Mouse (Mus musculus): Measurements from ENCODE around the gene Ppp1r26. TPM values are rescaled to one million over a fixed set of nuclear protein-coding genes. Genes with fewer than 3 reads are reported as not detected.
A peak's percentile ranks its signal among the peaks of the same experiment; 100 is the strongest.
"Not testable (repeated sequence)": the region's sequence is repeated elsewhere in the genome, so short reads cannot be mapped to it uniquely, and the experiment has no call there.

Ppp1r26 gene
- total RNA-seq, 2 experiments from 2014 or later = 20.2 to 21.9 TPM

DNA sequence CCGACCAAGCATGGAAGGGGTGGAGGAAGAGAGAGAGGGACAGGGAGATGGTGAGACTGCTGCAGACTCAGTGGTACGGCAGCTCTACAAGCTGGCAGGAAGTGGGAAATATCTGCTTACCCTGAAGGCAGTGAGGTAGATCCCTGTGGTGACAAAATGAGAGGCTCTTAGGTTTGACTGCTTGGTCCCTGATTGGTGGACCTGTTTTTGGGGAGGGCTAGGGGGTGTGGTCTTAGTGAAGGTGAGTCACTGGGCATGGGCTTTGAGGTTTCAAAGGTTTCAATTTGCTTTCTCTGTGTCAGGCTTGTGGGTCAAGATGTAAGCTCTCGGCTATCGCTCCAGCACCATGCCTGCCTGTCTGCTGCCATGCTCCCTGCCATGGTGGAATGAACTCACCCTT is 1.5 kb upstream of the Ppp1r26 start:
- DNase-seq (ENCODE audit: low spot score in 2 of 2) = no peak

GRCm38 (mm10) chr2:28446181-28446514 is 452 bp upstream of the Ppp1r26 start:
- DNase-seq (ENCODE audit: low spot score in 2 of 2) = no peak

DNA sequence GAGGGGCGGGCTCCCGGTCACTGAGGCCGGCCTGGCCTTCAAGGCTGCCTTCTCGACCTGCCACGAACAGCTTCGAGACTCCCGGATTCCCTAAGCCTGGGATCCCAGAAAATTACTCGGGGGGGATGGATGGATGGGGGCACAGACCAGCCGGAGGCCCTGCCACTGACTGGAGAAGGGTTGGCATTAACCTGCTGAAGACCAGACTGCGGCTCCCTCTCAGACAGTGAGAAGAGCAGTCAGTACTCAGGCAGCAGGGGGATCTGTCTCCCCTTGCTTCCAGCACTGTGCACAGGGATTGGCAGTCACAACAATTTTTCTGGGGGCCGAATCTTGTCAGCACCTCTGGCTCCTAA is 693 bp downstream of the Ppp1r26 start:
- no peak for DNase-seq (ENCODE audit: low spot score in 2 of 2)

DNA sequence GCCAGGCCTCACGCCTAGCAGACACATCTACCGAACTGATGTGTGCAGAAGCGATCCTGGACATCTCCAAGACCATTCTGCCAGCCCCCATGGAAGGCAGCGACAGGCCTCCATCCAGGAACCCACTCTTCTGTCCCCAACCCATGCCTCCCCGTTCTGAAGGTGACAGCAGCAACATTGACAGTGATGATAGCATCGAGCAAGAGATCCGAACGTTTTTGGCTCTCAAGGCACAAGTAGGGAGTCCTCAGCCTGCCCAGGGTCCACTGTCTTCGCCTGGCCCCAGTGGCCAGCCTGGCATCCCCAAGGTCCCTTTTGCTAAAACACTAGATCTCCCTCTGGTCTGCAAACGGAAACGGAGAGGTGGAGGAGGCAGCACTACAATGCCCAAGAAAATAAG is 5.1 kb downstream of the Ppp1r26 start:
- DNase-seq (ENCODE audit: low spot score in 2 of 2) = no peak

DNA sequence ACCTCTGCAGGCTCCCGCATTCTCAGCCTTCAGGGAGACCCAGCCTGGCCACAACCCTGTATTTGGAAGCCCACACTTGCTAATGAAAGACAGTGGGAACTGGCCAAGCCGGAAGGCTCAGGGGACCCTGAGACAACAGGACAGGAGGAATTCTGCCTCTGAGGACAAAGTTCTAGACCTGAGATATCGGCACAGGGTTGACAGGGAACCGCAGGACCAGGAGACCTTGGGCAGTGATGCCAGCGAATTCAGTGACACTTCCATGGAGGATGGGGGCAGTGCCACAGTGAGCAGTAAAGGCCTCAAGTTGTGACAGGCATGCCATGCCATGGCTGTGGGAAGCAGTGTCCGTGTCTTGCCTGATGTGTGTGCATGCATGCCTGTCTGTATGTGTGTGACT is 6.9 kb downstream of the Ppp1r26 start:
- DNase-seq (ENCODE audit: low spot score in 2 of 2) = no peak

DNA sequence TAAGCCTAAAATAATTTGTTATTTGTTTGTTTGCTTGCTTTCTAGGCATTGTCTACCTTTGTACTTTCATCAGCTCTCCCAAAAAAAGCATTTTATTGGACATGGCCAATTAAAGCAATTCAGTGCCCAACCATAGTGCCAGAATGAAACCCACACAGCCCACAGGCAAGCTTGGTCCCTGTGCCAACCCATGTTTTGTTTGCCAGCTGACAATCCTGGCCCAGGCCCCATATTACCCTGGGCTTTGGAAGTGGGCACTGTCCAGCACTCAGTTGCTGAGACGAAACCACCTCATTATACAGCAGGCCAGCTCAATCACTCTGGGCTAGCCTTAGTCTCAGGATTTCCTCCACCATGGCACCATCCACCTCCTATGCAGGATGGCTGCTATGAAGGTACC is 10.0 kb downstream of the Ppp1r26 start:
- DNase-seq (ENCODE audit: low spot score in 2 of 2) = peak; percentile 41 to 47

- DNase-seq (ENCODE audit: low spot score in 2 of 2) = peak; percentile 75 to 77
These were observed 17.3 kb downstream of the Ppp1r26 start for GRCm38 (mm10) chr2:28463919-28464318.

- no peak for DNase-seq (ENCODE audit: low spot score in 2 of 2)
These were observed 18.3 kb downstream of the Ppp1r26 start for GRCm38 (mm10) chr2:28464919-28465318.

DNA sequence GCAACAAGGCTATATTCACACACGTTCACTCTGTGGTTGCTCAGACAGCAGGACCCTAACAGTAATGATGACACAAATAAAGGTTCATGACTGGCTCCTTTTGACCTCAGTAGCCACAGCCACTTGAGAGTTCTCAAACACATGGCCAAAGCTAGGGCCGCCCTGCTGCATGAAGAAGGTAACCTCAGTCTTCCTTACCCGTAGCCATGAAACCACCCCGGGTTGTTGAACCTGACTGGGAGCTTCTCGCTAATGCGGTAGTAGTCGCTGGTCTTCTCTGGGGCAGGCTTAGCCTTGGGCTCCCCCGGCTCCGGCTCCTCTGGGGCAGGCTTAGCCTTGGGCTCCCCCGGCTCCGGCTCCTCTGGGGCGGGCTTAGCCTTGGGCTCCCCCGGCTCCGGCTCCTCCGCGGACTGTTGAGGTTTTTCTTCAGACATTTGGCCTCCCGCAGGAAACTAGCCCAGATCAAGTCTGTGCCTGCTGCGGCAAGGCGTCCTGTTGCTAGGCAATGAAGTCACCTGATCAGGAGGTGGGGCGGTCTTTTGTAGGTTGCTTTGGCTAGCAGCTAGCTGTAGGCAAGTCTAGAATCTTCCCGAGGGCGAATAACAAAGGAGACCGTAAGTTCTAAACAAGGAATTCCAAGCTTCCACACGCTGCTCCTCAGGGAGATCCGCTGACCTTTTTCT is 19.4 kb downstream of the Ppp1r26 start, which contains the start of gene 1700007K13Rik:
Gene 1700007K13Rik, minus strand, starts transcription at position 497 of the 683 bp plus-strand sequence.
- DNase-seq (ENCODE audit: low spot score in 2 of 2) = peak; percentile 56 to 64

DNA sequence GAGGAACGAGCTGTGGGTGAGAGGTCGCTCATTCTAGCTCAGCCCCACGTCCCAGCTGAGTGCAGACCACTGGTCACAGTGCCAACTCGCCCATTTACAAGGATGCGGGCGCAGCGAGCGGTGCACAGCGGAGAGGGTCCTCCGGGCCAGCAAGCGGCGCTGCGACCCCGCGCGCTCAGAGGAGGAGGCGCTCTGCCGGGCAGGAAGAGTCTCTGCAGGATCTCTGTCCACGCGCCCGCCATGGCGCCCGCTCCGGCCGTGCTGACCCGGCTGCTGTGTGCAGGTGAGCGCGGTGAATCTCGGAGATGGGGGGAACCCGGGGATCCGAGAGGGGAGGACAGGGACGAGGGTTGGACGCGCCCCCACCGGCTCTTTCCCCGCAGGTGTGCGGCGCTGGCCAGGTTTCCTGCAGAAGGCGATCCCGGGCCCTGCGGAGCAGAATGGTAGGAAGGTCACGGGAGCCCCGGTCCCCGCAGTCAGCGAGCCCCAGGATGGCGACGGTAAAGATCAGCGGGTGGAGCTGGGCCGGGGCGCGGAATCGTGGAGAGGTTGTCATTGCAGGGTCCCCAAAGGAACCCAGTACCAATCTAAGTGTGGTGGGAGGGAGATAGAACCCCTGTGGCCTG is 21.4 kb downstream of the Ppp1r26 start, which contains the start of gene Mrps2:
Gene Mrps2, plus strand, starts transcription at position 207 of the 626 bp plus-strand sequence.
- peak; percentile 83 to 91 for DNase-seq (ENCODE audit: low spot score in 2 of 2)

DNA sequence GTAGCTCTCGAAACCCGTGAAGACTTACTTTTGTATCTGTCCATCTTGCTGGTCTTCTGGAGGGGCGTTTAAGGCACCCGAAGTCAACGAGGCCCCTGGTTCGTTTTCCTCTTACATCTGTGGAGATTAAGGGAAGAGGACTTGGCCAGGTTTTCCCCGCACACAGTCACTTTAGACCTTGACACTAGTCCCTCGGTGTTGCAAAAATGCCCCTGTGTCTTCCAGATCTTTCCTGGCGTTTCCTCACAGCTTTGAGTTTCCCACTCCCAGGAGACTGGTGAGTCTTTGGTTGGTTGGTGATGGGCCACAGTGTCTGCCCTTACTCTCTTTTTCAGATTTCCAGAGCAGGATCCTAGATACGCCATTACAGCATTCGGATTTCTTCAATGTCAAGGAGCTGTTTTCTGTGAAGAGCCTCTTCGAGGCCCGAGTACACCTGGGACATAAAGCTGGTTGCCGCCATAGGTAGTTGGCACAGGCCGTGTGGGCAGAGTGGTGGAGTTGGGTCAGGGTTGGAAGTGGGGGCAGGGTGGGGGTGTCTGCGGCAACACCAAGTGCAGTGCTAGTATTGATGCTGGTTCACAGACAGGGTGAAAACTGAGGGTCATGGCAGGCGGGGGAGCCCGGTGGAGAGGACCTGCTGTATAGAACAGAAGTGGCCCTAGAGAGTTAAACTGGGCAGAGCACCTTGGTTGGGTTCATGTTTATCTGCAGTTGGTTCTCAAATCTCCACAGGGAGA is 22.1 kb downstream of the Ppp1r26 start:
- no peak for DNase-seq (ENCODE audit: low spot score in 2 of 2)

DNA sequence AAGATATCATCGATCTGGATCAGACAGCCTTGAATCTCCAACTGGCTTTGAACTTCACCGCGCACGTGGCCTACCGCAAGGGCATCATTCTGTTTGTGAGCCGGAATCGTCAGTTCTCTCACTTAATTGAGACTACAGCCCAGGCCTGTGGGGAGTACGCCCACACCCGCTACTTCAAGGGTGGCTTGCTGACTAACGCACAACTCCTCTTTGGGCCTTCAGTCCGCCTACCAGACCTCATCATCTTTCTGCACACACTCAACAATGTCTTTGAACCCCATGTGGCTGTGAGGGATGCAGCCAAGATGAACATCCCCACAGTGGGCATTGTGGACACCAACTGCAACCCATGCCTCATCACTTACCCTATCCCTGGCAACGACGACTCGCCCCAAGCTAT is 22.9 kb downstream of the Ppp1r26 start:
- no peak for DNase-seq (ENCODE audit: low spot score in 2 of 2)

DNA sequence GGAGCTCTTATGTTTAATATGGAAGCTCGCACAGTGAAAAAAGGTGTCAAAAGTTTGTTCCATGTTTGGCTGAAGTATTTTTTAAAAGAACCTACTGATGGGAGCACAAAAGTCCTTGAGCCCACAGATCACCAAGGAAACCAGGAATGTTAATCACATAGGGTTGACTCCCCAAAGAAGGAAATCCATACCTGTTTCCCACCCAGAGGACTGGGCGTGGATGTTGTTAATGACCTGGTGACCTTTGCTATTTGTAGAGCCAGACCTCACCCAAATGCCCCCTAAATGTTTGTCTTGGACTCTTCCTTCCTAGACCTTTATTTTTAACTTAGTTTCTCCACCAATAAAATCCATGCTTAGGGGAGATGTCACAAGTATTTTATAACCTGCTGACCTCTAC is 24.0 kb downstream of the Ppp1r26 start:
- DNase-seq (ENCODE audit: low spot score in 2 of 2) = no peak

DNA sequence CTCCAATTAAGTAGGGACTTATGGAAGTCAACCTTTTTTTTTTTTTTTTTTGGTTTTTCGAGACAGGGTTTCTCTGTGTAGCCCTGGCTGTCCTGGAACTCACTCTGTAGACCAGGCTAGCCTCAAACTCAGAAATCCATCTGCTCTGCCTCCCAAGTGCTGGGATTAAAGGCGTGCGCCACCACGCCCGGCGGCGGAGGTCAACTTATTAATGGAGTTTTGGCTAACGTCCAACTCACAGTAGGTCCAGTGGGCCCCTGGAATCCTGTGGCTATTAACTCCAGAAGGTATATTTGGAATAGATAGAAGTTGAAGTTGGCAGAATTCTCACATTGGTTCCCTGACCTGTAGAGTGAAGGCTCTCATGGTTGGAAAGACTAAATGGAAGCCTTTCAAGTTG is 25.4 kb downstream of the Ppp1r26 start:
- DNase-seq (ENCODE audit: low spot score in 2 of 2) = not testable (repeated sequence)

GRCm38 (mm10) chr2:28477993-28478392 is 31.4 kb downstream of the Ppp1r26 start:
- DNase-seq (ENCODE audit: low spot score in 2 of 2) = not testable (repeated sequence)

- no peak for DNase-seq (ENCODE audit: low spot score in 2 of 2)
These were observed 32.9 kb downstream of the Ppp1r26 start for GRCm38 (mm10) chr2:28479208-28480204.

DNA sequence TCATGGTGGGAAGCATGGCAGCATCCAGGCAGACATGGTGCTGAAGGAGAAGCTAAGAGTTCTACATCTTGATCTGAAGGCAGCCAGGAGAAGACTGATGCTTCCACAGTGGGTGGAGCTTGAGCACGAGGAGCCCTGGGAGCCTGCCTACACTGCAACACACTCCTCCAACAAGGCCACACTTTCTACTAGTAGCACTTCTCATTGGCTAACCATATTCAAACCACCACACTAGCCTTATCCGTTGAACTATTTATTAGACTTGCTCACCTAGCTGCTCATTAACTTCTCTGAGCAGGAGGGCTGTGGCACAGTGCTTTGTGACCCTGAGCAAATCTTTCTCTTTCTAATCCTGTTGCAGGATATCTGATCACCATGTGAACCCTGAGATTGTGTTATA is 37.3 kb downstream of the Ppp1r26 start:
- no peak for DNase-seq (ENCODE audit: low spot score in 2 of 2)

DNA sequence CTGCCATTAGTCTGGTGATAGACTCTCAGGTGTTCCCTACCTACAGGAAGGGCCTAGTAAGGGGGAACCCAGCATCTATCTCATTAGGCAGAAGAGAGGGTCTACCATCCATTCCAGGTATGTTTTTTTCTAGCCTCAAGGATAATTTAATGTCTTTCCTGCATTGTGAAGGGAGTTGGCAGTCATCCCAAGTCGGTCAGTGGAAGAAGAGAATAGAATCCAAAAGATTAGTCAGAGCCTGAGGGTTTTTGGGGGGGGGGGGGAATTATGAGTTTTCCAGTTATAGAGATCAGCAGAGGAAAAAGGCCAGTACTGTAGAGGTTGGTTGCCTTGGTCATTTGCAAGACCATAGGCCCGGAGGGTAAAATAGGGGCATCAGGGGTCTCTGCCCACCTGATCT is 47.9 kb downstream of the Ppp1r26 start:
- DNase-seq (ENCODE audit: low spot score in 2 of 2) = no peak

DNA sequence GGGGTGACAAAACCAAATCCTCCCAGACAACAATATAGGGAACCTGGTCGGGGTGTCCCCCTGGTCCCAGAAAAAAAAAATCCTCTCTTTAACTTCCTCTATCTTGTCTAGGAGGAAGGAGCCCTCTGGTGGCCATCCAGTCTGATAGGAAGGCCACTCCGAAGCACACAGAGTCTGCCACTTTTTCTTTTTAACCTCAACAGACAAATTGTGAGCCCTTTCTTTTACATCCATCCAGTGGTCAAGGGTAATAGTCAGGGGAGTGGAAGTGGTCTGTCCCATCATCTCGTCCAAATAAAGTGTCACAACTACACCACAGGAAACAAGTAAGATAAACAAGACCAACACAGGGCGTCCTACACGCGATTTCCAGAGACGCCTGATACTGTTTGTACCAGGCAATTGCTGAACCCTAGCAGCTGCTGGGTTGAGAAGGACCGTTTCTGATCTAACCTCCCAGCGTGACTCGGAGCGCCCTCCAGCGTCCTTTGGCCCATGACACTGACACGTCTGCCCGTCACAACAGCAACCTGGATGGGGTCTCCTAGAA is 48.7 kb downstream of the Ppp1r26 start:
- DNase-seq (ENCODE audit: low spot score in 2 of 2) = peak in 1 of 2 experiments; percentile 50

DNA sequence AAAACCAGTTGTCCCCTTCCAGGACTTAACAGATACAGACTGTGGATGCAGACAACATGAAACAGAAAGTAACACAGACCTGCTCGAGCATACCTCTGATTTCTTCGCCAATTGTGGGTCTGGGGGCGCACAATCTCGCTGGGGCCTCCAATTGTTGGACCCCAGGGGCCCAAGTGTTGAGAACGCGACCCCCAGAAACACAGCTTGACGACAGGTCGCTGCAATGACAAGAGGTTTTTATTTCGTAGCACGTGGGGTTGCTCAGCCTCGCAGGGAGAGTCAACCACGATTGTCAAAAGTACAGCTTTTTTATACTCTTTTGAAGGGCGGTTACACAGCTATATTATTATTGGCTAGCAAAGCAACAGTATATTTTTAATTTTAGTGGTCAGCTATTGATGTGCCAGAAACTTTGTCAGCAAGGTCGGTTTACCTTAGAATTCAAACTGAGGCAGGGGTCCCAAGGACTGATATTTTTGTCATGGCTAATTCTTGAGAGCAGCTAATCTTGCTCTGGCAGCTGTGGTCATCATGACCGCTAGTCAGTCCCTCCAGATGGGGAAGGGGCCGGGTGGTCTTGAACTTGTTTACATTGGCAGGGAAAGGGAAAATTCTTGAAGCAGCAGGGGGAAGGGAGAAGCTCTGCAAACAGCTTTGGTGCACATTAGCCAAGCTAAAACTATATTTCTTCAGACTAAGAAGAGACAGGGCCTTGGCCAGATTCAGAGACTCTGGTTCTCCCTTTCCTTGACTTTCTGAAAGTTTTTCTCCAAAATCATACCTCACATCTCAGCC is 49.4 kb downstream of the Ppp1r26 start:
- peak in 1 of 2 experiments; percentile 8 for DNase-seq (ENCODE audit: low spot score in 2 of 2)
